Mouse (Mus musculus): ENCODE data around the gene Lrguk. TPM values are rescaled to one million over a fixed set of nuclear protein-coding genes. Genes with fewer than 3 reads are reported as not detected.

The Lrguk gene
- 3.5 and 3.6 TPM in 2 replicates for polyA plus RNA-seq (2014; fragmentation: Nextera tagmentation; extraction: Ambion mirVana)

GRCm38 (mm10) chr6:34028933-34029745 lies at the start of gene Lrguk:
Lrguk (plus strand) TSS chr6:34029448.
- Histone ChIP-seq H3K9ac (peak within 1 kb of the TSS; percentile 70), H3K4me3 (ENCODE audit: low read depth, low read length) (peak within 1 kb of the TSS; percentile 62), H3K36me3 (ENCODE audit: insufficient read depth) (no peaks in the 10 kb centered on the region), H3K4me2 (peak within 1 kb of the TSS; percentile 87), H3K9me3 (ENCODE audit: low read depth, low read length) (no peaks in the 10 kb centered on the region), H3K4me1 (ENCODE audit: insufficient read depth) (peaks cover 4% of the 10 kb centered on the region; the same call in 1 of the 2 replicates), H3K27ac (ENCODE audit: low read depth) (peak within 1 kb of the TSS; percentile 42; the same call in 1 of the 2 replicates), H3K27me3 (ENCODE audit: insufficient read depth, low read length) (no peaks in the 10 kb centered on the region)
- ATAC-seq (ENCODE audit: insufficient read depth) (peak; percentile 97), DNase-seq (peak; percentile 97)
- no peak for TF ChIP-seq CTCF (IDR thresholded peaks at IDR 0.05; ENCODE audit: low read depth)
- WGBS, result 3% methylated on average over 32 of the region's 32 CpGs

GRCm38 (mm10) chr6:33982709-33983108 lies 46.5 kb upstream of the Lrguk start:
- DNase-seq, result peak; percentile 10
- no peak overlapping the region for H3K4me3 ChIP-seq (ENCODE audit: low read depth, low read length)
- H3K27ac ChIP-seq (ENCODE audit: low read depth), result no peak overlapping the region
- H3K9me3 ChIP-seq (ENCODE audit: low read depth, low read length), result no peaks in the 10 kb centered on the region
- no peaks in the 10 kb centered on the region for H3K27me3 ChIP-seq (ENCODE audit: insufficient read depth, low read length)
- no peak for TF ChIP-seq CTCF (IDR thresholded peaks at IDR 0.05; ENCODE audit: low read depth)
- no peak overlapping the region for H3K9ac ChIP-seq
- no peak overlapping the region for H3K4me2 ChIP-seq
- no peaks in the 10 kb centered on the region for H3K36me3 ChIP-seq (ENCODE audit: insufficient read depth)
- H3K4me1 ChIP-seq (ENCODE audit: insufficient read depth), result no peaks in the 10 kb centered on the region
- ATAC-seq (ENCODE audit: insufficient read depth), result no peak
- 65% methylated on average over 9 of the region's 9 CpGs for WGBS

- WGBS, result 74% methylated on average over 5 of the region's 5 CpGs
- Histone ChIP-seq H3K36me3 (ENCODE audit: insufficient read depth) (no peaks in the 10 kb centered on the region), H3K27ac (ENCODE audit: low read depth) (no peak overlapping the region), H3K9me3 (ENCODE audit: low read depth, low read length) (no peaks in the 10 kb centered on the region), H3K4me1 (ENCODE audit: insufficient read depth) (no peaks in the 10 kb centered on the region), H3K27me3 (ENCODE audit: insufficient read depth, low read length) (no peaks in the 10 kb centered on the region), H3K4me2 (no peak overlapping the region), H3K9ac (no peak overlapping the region), H3K4me3 (ENCODE audit: low read depth, low read length) (no peak overlapping the region)
- DNase-seq (no peak), ATAC-seq (ENCODE audit: insufficient read depth) (no peak)
- no peak for TF ChIP-seq CTCF (IDR thresholded peaks at IDR 0.05; ENCODE audit: low read depth)
Measured at GRCm38 (mm10) chr6:33987132-33987531, 42.1 kb upstream of the Lrguk start.

- no peak for DNase-seq
- H3K4me2 ChIP-seq, result no peak overlapping the region
- TF ChIP-seq CTCF (IDR thresholded peaks at IDR 0.05; ENCODE audit: low read depth), result no peak
Measured at GRCm38 (mm10) chr6:33992213-33993034, 36.8 kb upstream of the Lrguk start.

GRCm38 (mm10) chr6:33993842-33994241 lies 35.4 kb upstream of the Lrguk start:
- no peaks in the 10 kb centered on the region for H3K4me1 ChIP-seq (ENCODE audit: insufficient read depth)
- H3K9ac ChIP-seq, result no peak overlapping the region
- ATAC-seq (ENCODE audit: insufficient read depth) (no peak), DNase-seq (no peak)
- no peak overlapping the region for H3K27ac ChIP-seq (ENCODE audit: low read depth)
- H3K27me3 ChIP-seq (ENCODE audit: insufficient read depth, low read length), result no peaks in the 10 kb centered on the region
- H3K9me3 ChIP-seq (ENCODE audit: low read depth, low read length), result no peaks in the 10 kb centered on the region
- 46% methylated on average over 6 of the region's 6 CpGs for WGBS
- H3K36me3 ChIP-seq (ENCODE audit: insufficient read depth), result no peaks in the 10 kb centered on the region
- H3K4me2 ChIP-seq, result no peak overlapping the region
- H3K4me3 ChIP-seq (ENCODE audit: low read depth, low read length), result no peak overlapping the region
- no peak for TF ChIP-seq CTCF (IDR thresholded peaks at IDR 0.05; ENCODE audit: low read depth)

More at GRCm38 (mm10) chr6:33992213-33993034, 36.8 kb upstream of the Lrguk start:
- H3K9me3 ChIP-seq (ENCODE audit: low read depth, low read length), result no peaks in the 10 kb centered on the region
- no peak for ATAC-seq (ENCODE audit: insufficient read depth)
- H3K36me3 ChIP-seq (ENCODE audit: insufficient read depth), result no peaks in the 10 kb centered on the region
- H3K27ac ChIP-seq (ENCODE audit: low read depth), result no peak overlapping the region
- no peaks in the 10 kb centered on the region for H3K27me3 ChIP-seq (ENCODE audit: insufficient read depth, low read length)
- no peak overlapping the region for H3K4me3 ChIP-seq (ENCODE audit: low read depth, low read length)
- no peaks in the 10 kb centered on the region for H3K4me1 ChIP-seq (ENCODE audit: insufficient read depth)
- no peak overlapping the region for H3K9ac ChIP-seq
- 56% methylated on average over 24 of the region's 24 CpGs for WGBS

- ATAC-seq (ENCODE audit: insufficient read depth) (no peak), DNase-seq (no peak)
- no peak for TF ChIP-seq CTCF (IDR thresholded peaks at IDR 0.05; ENCODE audit: low read depth)
- H3K4me1 ChIP-seq (ENCODE audit: insufficient read depth), result no peaks in the 10 kb centered on the region
- H3K4me3 ChIP-seq (ENCODE audit: low read depth, low read length), result no peak overlapping the region
- H3K27ac ChIP-seq (ENCODE audit: low read depth), result no peak overlapping the region
- H3K9ac ChIP-seq, result no peak overlapping the region
- 23% methylated on average over 4 of the region's 4 CpGs for WGBS
- H3K27me3 ChIP-seq (ENCODE audit: insufficient read depth, low read length), result no peaks in the 10 kb centered on the region
- H3K9me3 ChIP-seq (ENCODE audit: low read depth, low read length), result no peaks in the 10 kb centered on the region
- no peaks in the 10 kb centered on the region for H3K36me3 ChIP-seq (ENCODE audit: insufficient read depth)
- H3K4me2 ChIP-seq, result no peak overlapping the region
Measured at GRCm38 (mm10) chr6:33998590-33998989, 30.7 kb upstream of the Lrguk start.

GRCm38 (mm10) chr6:33999530-33999929 lies 29.7 kb upstream of the Lrguk start:
- H3K27ac ChIP-seq (ENCODE audit: low read depth), result no peak overlapping the region
- H3K4me3 ChIP-seq (ENCODE audit: low read depth, low read length), result no peak overlapping the region
- 30% methylated on average over 7 of the region's 7 CpGs for WGBS
- ATAC-seq (ENCODE audit: insufficient read depth), result no peak
- no peaks in the 10 kb centered on the region for H3K9me3 ChIP-seq (ENCODE audit: low read depth, low read length)
- H3K9ac ChIP-seq, result no peak overlapping the region
- DNase-seq, result no peak
- no peaks in the 10 kb centered on the region for H3K4me1 ChIP-seq (ENCODE audit: insufficient read depth)
- H3K36me3 ChIP-seq (ENCODE audit: insufficient read depth), result no peaks in the 10 kb centered on the region
- H3K27me3 ChIP-seq (ENCODE audit: insufficient read depth, low read length), result no peaks in the 10 kb centered on the region
- H3K4me2 ChIP-seq, result no peak overlapping the region
- TF ChIP-seq CTCF (IDR thresholded peaks at IDR 0.05; ENCODE audit: low read depth), result no peak
